Mouse (Mus musculus): ENCODE results near the gene Jmjd8.

DNA sequence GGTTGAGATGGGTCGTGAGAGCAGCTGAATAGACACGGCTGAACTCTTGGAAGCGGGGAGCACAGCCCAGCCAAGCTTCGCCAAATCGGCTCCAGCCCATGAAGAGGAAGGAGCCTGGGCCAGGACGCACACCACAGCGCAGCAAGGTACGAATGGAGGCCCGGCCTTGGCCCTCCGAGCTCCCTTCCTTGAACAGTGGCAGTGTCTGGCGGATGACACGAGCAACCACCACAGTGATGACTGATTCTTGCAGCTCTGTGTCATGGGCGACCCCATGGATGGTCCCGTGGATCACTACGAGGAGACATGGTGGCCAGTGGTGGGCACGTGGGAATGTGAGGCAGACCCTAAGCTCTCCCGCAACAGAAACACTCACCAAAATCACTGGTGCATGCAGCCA is 33.7 kb upstream of the Jmjd8 start:
- TF ChIP-seq CTCF (IDR thresholded peaks at IDR 0.05; ENCODE audit: low read depth) (no peak), EP300 (IDR thresholded peaks at IDR 0.05; ENCODE audit: low read depth) (no peak)

All from heart, postnatal 0 days (tissue).